Mouse (Mus musculus): ENCODE measurements around the gene Llph. TPM values are rescaled to one million over a fixed set of nuclear protein-coding genes. Genes with fewer than 3 reads are reported as not detected.

Llph gene
- total and polyA plus RNA-seq, 3 experiments = 75.9 to 237 (median 103) TPM

Other genes starting within 250 kb of the Llph start
- 15.6 and 16.0 TPM in 2 replicates for gene Helb, start 114.1 kb upstream of the Llph start, total RNA-seq (2012; rRNA removed)
- gene Helb, start 114.1 kb upstream of the Llph start, total RNA-seq (2014; rRNA removed) = 21.8 and 22.0 TPM in 2 replicates
- 15.5 and 16.4 TPM in 2 replicates for gene Helb, start 114.1 kb upstream of the Llph start, polyA plus RNA-seq (2012; ENCODE audit: insufficient read length, low read depth)
- 83.6 and 97.8 TPM in 2 replicates for gene Tmbim4, start 25.5 kb upstream of the Llph start, total RNA-seq (2012; rRNA removed)
- 112 and 121 TPM in 2 replicates for gene Tmbim4, start 25.5 kb upstream of the Llph start, total RNA-seq (2014; rRNA removed)
- 104 and 113 TPM in 2 replicates for gene Tmbim4, start 25.5 kb upstream of the Llph start, polyA plus RNA-seq (2012; ENCODE audit: insufficient read length, low read depth)
- 2.1 and 3.1 TPM in 2 replicates for gene Irak3, start 24.9 kb upstream of the Llph start, total RNA-seq (2012; rRNA removed)
- 0.50 TPM in 2 replicates for gene Irak3, start 24.9 kb upstream of the Llph start, total RNA-seq (2014; rRNA removed)
- gene Irak3, start 24.9 kb upstream of the Llph start, polyA plus RNA-seq (2012; ENCODE audit: insufficient read length, low read depth) = 0.65 and 1.1 TPM in 2 replicates
- 0.04 TPM in 1 of 2 replicates, not detected in the other for gene Hmga2, start 249.4 kb downstream of the Llph start, total RNA-seq (2012; rRNA removed)
- gene Hmga2, start 249.4 kb downstream of the Llph start, total RNA-seq (2014; rRNA removed) = not detected in 2 replicates
- gene Hmga2, start 249.4 kb downstream of the Llph start, polyA plus RNA-seq (2012; ENCODE audit: insufficient read length, low read depth) = not detected in 2 replicates